8 mouse cellular contexts compared by ENCODE assay signal in genomic region chr16:4267453-4267852, GRCm38 (mm10). TPM values are rescaled to one million over a fixed set of nuclear protein-coding genes. Genes with fewer than 3 reads are reported as not detected.
A peak's percentile ranks its signal among the peaks of the same experiment; 100 is the strongest.
DNase-seq lines count a peak whose midpoint lies in the region; ATAC-seq and TF ChIP-seq lines count a peak whose summit lies in the region.

No protein-coding gene starts in this region.

- H3K36me3 ChIP-seq in heart, embryonic 13.5 days, result no peaks in the 10 kb centered on the region
- no peaks in the 10 kb centered on the region for H3K36me3 ChIP-seq in embryonic facial prominence, embryonic 13.5 days
- no peaks in the 10 kb centered on the region for H3K36me3 ChIP-seq in hindbrain, postnatal 0 days (ENCODE audit: insufficient read depth, low read length)
- no peaks in the 10 kb centered on the region for H3K36me3 ChIP-seq in midbrain, embryonic 14.5 days (ENCODE audit: control insufficient read depth, insufficient read depth, low read length)

- no peak for TF ChIP-seq CTCF in hindbrain, postnatal 0 days (IDR thresholded peaks at IDR 0.05; ENCODE audit: low read depth)

- H3K4me1 ChIP-seq in heart, embryonic 13.5 days, result peaks cover 44% of the 10 kb centered on the region
- peaks cover 21% of the 10 kb centered on the region for H3K4me1 ChIP-seq in embryonic facial prominence, embryonic 13.5 days
- peaks cover 10% of the 10 kb centered on the region; the same call in 1 of the 2 replicates for H3K4me1 ChIP-seq in hindbrain, postnatal 0 days (ENCODE audit: insufficient read depth, low read length)
- 0 out of 2 replicates have a peak, but pooled peaks cover 8% of the 10 kb centered on the region for H3K4me1 ChIP-seq in midbrain, embryonic 14.5 days (ENCODE audit: control insufficient read depth, insufficient read depth, low read length)

- no peaks in the 10 kb centered on the region for H3K9me3 ChIP-seq in heart, embryonic 13.5 days
- H3K9me3 ChIP-seq in embryonic facial prominence, embryonic 13.5 days, result no peaks in the 10 kb centered on the region
- H3K9me3 ChIP-seq in hindbrain, postnatal 0 days (ENCODE audit: low read length), result no peaks in the 10 kb centered on the region
- H3K9me3 ChIP-seq in midbrain, embryonic 14.5 days (ENCODE audit: control insufficient read depth, low read length), result no peaks in the 10 kb centered on the region

- H3K9ac ChIP-seq in heart, embryonic 13.5 days, result peak overlapping the region; percentile 82
- peak overlapping the region; percentile 72 for H3K9ac ChIP-seq in embryonic facial prominence, embryonic 13.5 days
- H3K9ac ChIP-seq in hindbrain, postnatal 0 days (replicated peaks; ENCODE audit: low read length), result no peak overlapping the region; the same call in 1 of the 2 replicates
- H3K9ac ChIP-seq in midbrain, embryonic 14.5 days (replicated peaks; ENCODE audit: low read length), result 0 out of 2 replicates have a peak overlapping the region, but pooled peaks have one; percentile 39

- H3K27me3 ChIP-seq in heart, embryonic 13.5 days (replicated peaks), result peaks cover 3% of the 10 kb centered on the region; the same call in 1 of the 2 replicates
- peaks cover 7% of the 10 kb centered on the region; the same call in 1 of the 2 replicates for H3K27me3 ChIP-seq in embryonic facial prominence, embryonic 13.5 days
- H3K27me3 ChIP-seq in hindbrain, postnatal 0 days (ENCODE audit: insufficient read depth, low read length), result no peaks in the 10 kb centered on the region
- no peaks in the 10 kb centered on the region for H3K27me3 ChIP-seq in midbrain, embryonic 14.5 days (ENCODE audit: control insufficient read depth, insufficient read depth, low read length)

- DNase-seq in heart, postnatal 14 days, result no peak
- DNase-seq in hindbrain, postnatal 0 days (ENCODE audit: low spot score), result no peak
- DNase-seq in midbrain, embryonic 14.5 days, result no peak
- no peak for DNase-seq in urinary bladder, adult 18-20 months (ENCODE audit: low spot score in 2 of 2)
- DNase-seq in urinary bladder, adult 2 months (ENCODE audit: low spot score), result no peak
- no peak for DNase-seq in adrenal gland, adult 2 months

- 39% methylated on average over 9 of the region's 9 CpGs for WGBS in heart, embryonic 13.5 days
- WGBS in embryonic facial prominence, embryonic 13.5 days, result 57% methylated on average over 9 of the region's 9 CpGs
- WGBS in hindbrain, postnatal 0 days, result 50% methylated on average over 9 of the region's 9 CpGs
- WGBS in midbrain, embryonic 14.5 days, result 56% methylated on average over 9 of the region's 9 CpGs

- peak overlapping the region; percentile 84 for H3K27ac ChIP-seq in heart, embryonic 13.5 days (replicated peaks)
- H3K27ac ChIP-seq in embryonic facial prominence, embryonic 13.5 days, result no peak overlapping the region; the same call in 1 of the 2 replicates
- no peak overlapping the region for H3K27ac ChIP-seq in hindbrain, postnatal 0 days
- no peak overlapping the region for H3K27ac ChIP-seq in midbrain, embryonic 14.5 days (replicated peaks; ENCODE audit: low read depth, low read length)

- peak overlapping the region; percentile 81 for H3K4me2 ChIP-seq in heart, embryonic 13.5 days
- H3K4me2 ChIP-seq in embryonic facial prominence, embryonic 13.5 days, result peak overlapping the region; percentile 80
- peak overlapping the region; percentile 78 for H3K4me2 ChIP-seq in hindbrain, postnatal 0 days (ENCODE audit: low read depth, low read length)
- H3K4me2 ChIP-seq in midbrain, embryonic 14.5 days (ENCODE audit: low read length), result peak overlapping the region; percentile 65

- H3K4me3 ChIP-seq in heart, embryonic 13.5 days, result peak overlapping the region; percentile 54
- H3K4me3 ChIP-seq in embryonic facial prominence, embryonic 13.5 days, result peak overlapping the region; percentile 46
- peak overlapping the region; percentile 35; the same call in 1 of the 2 replicates for H3K4me3 ChIP-seq in hindbrain, postnatal 0 days (ENCODE audit: low read length)
- H3K4me3 ChIP-seq in midbrain, embryonic 14.5 days (replicated peaks; ENCODE audit: low read depth, low read length), result no peak overlapping the region; the same call in 1 of the 2 replicates

- ATAC-seq in heart, embryonic 13.5 days (ENCODE audit: extremely low read depth, insufficient number of reproducible peaks, low FRiP score, low TSS enrichment), result no peak
- no peak for ATAC-seq in embryonic facial prominence, embryonic 13.5 days (ENCODE audit: insufficient number of reproducible peaks, insufficient read depth, low FRiP score, low TSS enrichment, low read depth)
- ATAC-seq in hindbrain, postnatal 0 days, result no peak; the same call in 1 of the 2 replicates
- no peak for ATAC-seq in midbrain, embryonic 14.5 days (ENCODE audit: low FRiP score, low TSS enrichment)

- intact Hi-C loops in heart, postnatal 14 days (cut with DNase I), result no loop called here

RNA-seq across cellular contexts. Expression of gene Crebbp, which starts 53.7 kb away (rescaled TPM):
- polyA plus RNA-seq in heart, embryonic 13.5 days (2015; fragmentation: Nextera tagmentation; extraction: Ambion mirVana), result 20.9 and 21.1 TPM in 2 replicates
- 10 to 100 TPM; 43.6 to 51.8 TPM for total RNA-seq in heart, postnatal 14 days (2021)
- 51.3 and 59.4 TPM in 2 replicates for polyA plus RNA-seq in embryonic facial prominence, embryonic 13.5 days (2015; fragmentation: Nextera tagmentation; extraction: Ambion mirVana)
- total RNA-seq in hindbrain, postnatal 0 days (2014; rRNA removed), result 59.4 and 61.6 TPM in 2 replicates
- 28.3 and 29.8 TPM in 2 replicates for polyA plus RNA-seq in hindbrain, postnatal 0 days (2015; fragmentation: Nextera tagmentation; extraction: Ambion mirVana)
- polyA plus RNA-seq in midbrain, embryonic 14.5 days (2014; fragmentation: Nextera tagmentation; extraction: Ambion mirVana), result 46.8 and 48.7 TPM in 2 replicates
- 7.3 and 21.3 TPM in 2 replicates for polyA plus RNA-seq in urinary bladder, adult 2 months (2012; rRNA removed)
- total RNA-seq in adrenal gland, adult 2 months (2021), result 10 to 100 TPM; 39.7 to 72.3 TPM
- polyA plus RNA-seq in adrenal gland, adult 2 months (2012; rRNA removed), result 22.9 and 38.1 TPM in 2 replicates
